Mouse (Mus musculus): ENCODE results near the gene Ehd2. TPM values are rescaled to one million over a fixed set of nuclear protein-coding genes. Genes with fewer than 3 reads are reported as not detected.

Ehd2 gene
- polyA plus RNA-seq, 1 experiment from 2014 or later: 37.9 TPM

DNA sequence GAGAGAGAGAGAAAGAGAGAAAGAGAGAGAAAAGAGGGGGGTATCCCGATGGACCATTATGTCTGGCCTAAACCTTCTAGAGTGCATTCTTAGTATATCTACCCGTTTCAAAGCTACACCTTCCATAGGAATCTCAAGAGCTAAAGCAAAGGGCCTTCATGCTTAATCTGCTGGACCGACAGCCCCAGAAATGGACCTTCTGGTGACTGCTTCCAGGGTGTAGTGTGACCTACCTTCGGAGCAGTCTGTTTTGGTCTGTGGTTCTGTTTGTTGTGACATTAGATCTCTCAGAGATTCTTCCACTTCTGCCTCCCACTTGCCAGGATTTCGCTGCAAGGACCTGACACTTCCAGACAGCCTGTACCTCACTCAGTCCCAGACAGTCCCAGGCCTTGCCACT lies 56.8 kb downstream of the Ehd2 start:
- H3K4me1 ChIP-seq (replicated peaks): peaks cover 5% of the 10 kb centered on the region; the same call in 1 of the 2 replicates

DNA sequence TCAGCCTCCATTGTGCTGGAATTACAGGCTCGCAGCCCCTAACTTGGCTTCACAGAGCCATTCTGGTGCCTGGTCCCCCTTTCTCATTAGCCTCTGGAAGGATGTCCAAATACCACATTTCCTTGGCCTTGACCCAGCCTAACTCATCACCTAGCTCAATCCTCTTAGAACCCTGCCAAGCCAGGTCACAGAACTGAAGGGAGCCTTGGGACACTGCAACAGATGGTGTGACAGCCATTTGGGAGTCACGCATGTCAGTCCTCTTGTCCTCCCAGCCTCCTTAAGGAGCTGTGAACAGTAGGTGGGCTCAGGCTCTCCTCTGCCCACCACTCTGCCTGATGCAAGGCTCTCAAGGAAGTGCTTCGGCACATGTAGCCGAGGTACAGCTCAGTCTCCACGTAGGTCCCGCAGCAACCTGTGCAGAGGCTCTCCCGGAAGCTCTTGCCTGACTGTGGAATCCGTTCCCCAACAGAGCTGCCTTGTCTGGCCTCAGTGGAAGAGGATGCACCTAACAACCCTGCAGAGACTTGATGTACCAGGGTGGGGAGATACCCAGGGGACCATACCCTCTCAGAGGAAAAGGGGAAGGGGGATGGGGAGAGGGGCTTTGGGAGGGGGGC lies 59.3 kb downstream of the Ehd2 start:
- 46% methylated on average over 8 of the region's 8 CpGs for WGBS
- H3K4me2 ChIP-seq: no peak overlapping the region
- H3K4me1 ChIP-seq (replicated peaks): peaks cover 5% of the 10 kb centered on the region; the same call in 1 of the 2 replicates
- H3K4me3 ChIP-seq: no peak overlapping the region
- H3K36me3 ChIP-seq: no peaks in the 10 kb centered on the region
- no peaks in the 10 kb centered on the region for H3K9me3 ChIP-seq (replicated peaks)
- H3K27ac ChIP-seq (ENCODE audit: poor library complexity, severe bottlenecking): no peak overlapping the region
- no peak for ATAC-seq (ENCODE audit: insufficient number of reproducible peaks, low FRiP score)
- H3K9ac ChIP-seq: no peak overlapping the region
- H3K27me3 ChIP-seq (replicated peaks): no peaks in the 10 kb centered on the region

More for the DNA sequence above, 56.8 kb downstream of the Ehd2 start:
- H3K4me2 ChIP-seq: no peak overlapping the region
- no peaks in the 10 kb centered on the region for H3K9me3 ChIP-seq (replicated peaks)
- no peaks in the 10 kb centered on the region for H3K27me3 ChIP-seq (replicated peaks)
- ATAC-seq (ENCODE audit: insufficient number of reproducible peaks, low FRiP score): no peak
- no peak overlapping the region for H3K9ac ChIP-seq
- no peak overlapping the region for H3K4me3 ChIP-seq
- H3K36me3 ChIP-seq: no peaks in the 10 kb centered on the region
- no peak overlapping the region for H3K27ac ChIP-seq (ENCODE audit: poor library complexity, severe bottlenecking)
- 68% methylated on average over 5 of the region's 5 CpGs for WGBS

DNA sequence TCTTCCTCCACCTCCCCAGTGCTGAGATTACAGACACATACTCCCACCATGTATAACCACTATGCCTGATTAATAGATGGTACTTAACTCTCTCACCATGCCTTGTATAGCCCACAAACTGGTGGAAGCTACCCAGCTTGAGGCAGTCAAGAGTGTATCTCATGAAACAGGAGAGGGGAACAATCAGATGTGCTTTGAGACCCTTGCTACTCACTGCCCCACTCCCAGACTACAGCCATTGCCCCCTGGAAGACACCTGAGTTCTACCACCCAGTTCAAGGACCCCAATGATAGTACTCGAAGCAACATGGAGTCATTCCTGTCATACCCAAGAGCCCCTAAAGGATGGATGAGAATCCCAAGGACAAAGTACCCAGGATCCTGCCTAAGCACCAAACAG lies 60.8 kb downstream of the Ehd2 start:
- Histone ChIP-seq H3K36me3 (no peaks in the 10 kb centered on the region), H3K27ac (ENCODE audit: poor library complexity, severe bottlenecking) (no peak overlapping the region), H3K4me2 (no peak overlapping the region), H3K4me3 (no peak overlapping the region), H3K9me3 (replicated peaks) (no peaks in the 10 kb centered on the region), H3K27me3 (replicated peaks) (no peaks in the 10 kb centered on the region), H3K9ac (no peak overlapping the region), H3K4me1 (replicated peaks) (no peaks in the 10 kb centered on the region)
- no peak for ATAC-seq (ENCODE audit: insufficient number of reproducible peaks, low FRiP score)
- 62% methylated on average over 1 of the region's 1 CpGs for WGBS

DNA sequence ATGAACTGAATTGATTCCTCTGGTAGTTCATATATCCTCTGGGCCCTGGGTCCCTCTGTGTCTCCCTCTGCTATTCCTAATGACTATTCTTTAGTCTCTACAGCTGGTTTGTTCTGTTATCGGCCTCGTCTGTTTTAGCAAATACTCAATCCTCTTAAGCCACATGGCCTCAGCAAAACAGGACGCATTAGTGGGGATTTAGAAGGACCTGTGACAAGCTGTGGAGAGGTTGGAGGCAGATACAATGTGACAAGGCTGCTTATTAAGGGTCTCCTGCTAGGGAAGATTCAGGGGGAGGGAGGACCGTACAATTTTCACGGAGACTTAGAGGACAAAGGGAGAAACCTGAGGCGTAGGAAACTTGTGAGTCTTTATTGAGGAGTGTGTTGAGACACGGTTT lies 61.5 kb downstream of the Ehd2 start:
- Histone ChIP-seq H3K4me3 (no peak overlapping the region), H3K9me3 (replicated peaks) (no peaks in the 10 kb centered on the region), H3K4me1 (replicated peaks) (no peaks in the 10 kb centered on the region), H3K27ac (ENCODE audit: poor library complexity, severe bottlenecking) (no peak overlapping the region), H3K4me2 (no peak overlapping the region), H3K27me3 (replicated peaks) (no peaks in the 10 kb centered on the region), H3K36me3 (no peaks in the 10 kb centered on the region), H3K9ac (no peak overlapping the region)
- no peak for ATAC-seq (ENCODE audit: insufficient number of reproducible peaks, low FRiP score)
- 71% methylated on average over 7 of the region's 7 CpGs for WGBS

DNA sequence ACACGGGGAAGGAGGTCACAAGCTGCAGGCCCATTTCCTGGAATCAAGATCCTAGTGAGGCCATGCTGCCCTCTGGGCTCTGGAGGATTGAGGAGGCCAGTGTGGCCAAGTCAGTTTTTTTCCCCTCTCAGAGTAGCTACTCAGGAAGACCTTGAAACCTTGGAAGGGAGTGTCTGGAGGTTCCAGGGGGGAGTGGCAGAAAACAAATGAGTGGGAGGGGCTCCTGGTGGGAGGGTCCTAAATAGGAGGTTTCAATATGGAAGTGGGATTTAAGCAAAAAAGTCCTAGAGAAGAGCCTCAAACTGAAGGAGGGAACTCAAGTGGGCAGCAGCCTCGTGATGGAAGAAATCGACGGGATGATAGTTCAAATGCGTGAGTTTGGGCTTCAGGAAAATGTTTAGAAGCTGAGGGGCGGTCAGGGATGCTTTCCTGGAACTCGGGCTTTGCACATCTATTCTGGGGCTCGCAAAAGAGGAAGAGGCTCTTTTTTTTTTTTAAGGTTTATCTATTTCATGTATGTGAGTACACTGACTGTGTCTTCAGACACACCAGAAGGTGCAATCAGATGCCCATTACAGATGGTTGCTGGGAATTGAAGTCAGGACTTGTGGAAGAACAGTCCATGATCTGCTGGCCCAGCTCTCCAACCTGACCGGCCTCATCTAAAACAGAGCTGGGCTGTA lies 65.9 kb downstream of the Ehd2 start:
- Histone ChIP-seq H3K36me3 (no peaks in the 10 kb centered on the region), H3K9me3 (replicated peaks) (no peaks in the 10 kb centered on the region), H3K27me3 (replicated peaks) (no peaks in the 10 kb centered on the region), H3K4me1 (replicated peaks) (no peaks in the 10 kb centered on the region), H3K9ac (no peak overlapping the region), H3K4me2 (no peak overlapping the region), H3K27ac (ENCODE audit: poor library complexity, severe bottlenecking) (no peak overlapping the region), H3K4me3 (no peak overlapping the region)
- WGBS: 77% methylated on average over 9 of the region's 9 CpGs
- no peak for ATAC-seq (ENCODE audit: insufficient number of reproducible peaks, low FRiP score)

Other genes starting within 250 kb of the Ehd2 start
- gene Obox5, start 217.4 kb downstream of the Ehd2 start, polyA plus RNA-seq (2016; fragmentation: Nextera tagmentation; extraction: Ambion mirVana): not detected in 2 replicates
- not detected in 2 replicates for gene Obox6, start 127.9 kb downstream of the Ehd2 start, polyA plus RNA-seq (2016; fragmentation: Nextera tagmentation; extraction: Ambion mirVana)
- gene Crx, start 87.6 kb downstream of the Ehd2 start, polyA plus RNA-seq (2016; fragmentation: Nextera tagmentation; extraction: Ambion mirVana): not detected in 2 replicates
- not detected in 2 replicates for gene Crxos, start 85.0 kb downstream of the Ehd2 start, polyA plus RNA-seq (2016; fragmentation: Nextera tagmentation; extraction: Ambion mirVana)
- gene Selenow, start 45.2 kb downstream of the Ehd2 start, polyA plus RNA-seq (2016; fragmentation: Nextera tagmentation; extraction: Ambion mirVana): 759 and 790 TPM in 2 replicates
- gene Nop53, start 21.5 kb downstream of the Ehd2 start, polyA plus RNA-seq (2016; fragmentation: Nextera tagmentation; extraction: Ambion mirVana): 122 and 126 TPM in 2 replicates
- gene Bicra, start 80.4 kb upstream of the Ehd2 start, polyA plus RNA-seq (2016; fragmentation: Nextera tagmentation; extraction: Ambion mirVana): 5.9 and 6.4 TPM in 2 replicates
- gene Zfp541, start 94.2 kb upstream of the Ehd2 start, polyA plus RNA-seq (2016; fragmentation: Nextera tagmentation; extraction: Ambion mirVana): 0.05 TPM in 1 of 2 replicates, not detected in the other
- 144 and 159 TPM in 2 replicates for gene Napa, start 130.9 kb upstream of the Ehd2 start, polyA plus RNA-seq (2016; fragmentation: Nextera tagmentation; extraction: Ambion mirVana)
- 29.4 and 31.0 TPM in 2 replicates for gene Kptn, start 152.3 kb upstream of the Ehd2 start, polyA plus RNA-seq (2016; fragmentation: Nextera tagmentation; extraction: Ambion mirVana)
- gene Slc8a2, start 162.3 kb upstream of the Ehd2 start, polyA plus RNA-seq (2016; fragmentation: Nextera tagmentation; extraction: Ambion mirVana): 0.28 and 0.30 TPM in 2 replicates
- gene Meis3, start 207.5 kb upstream of the Ehd2 start, polyA plus RNA-seq (2016; fragmentation: Nextera tagmentation; extraction: Ambion mirVana): 18.2 and 21.5 TPM in 2 replicates

Data from heart, embryonic 12.5 days (tissue).